In genomic region chr8:45975126-45975836, GRCm38 (mm10) we compare ENCODE assay signal across 8 mouse cellular contexts. TPM values are rescaled to one million over a fixed set of nuclear protein-coding genes. Genes with fewer than 3 reads are reported as not detected.
DNase-seq lines count a peak whose midpoint lies in the region; ATAC-seq lines count a peak whose summit lies in the region.

Gene 1700029J07Rik (minus strand): TSS chr8:45975252.
Gene Ufsp2 (plus strand): TSS chr8:45975528.

- H3K9ac ChIP-seq in hindbrain, embryonic 14.5 days: peak within 1 kb of the TSS; percentile 74

- DNase-seq in R1 (ENCODE audit: low read depth, low spot score): peak; percentile 95
- peak; percentile 98 to 99 for DNase-seq in cerebellum, postnatal 25 days
- DNase-seq in frontal cortex, postnatal 25 days (ENCODE audit: low spot score in 2 of 2): peak; percentile 97 to 99
- peak; percentile 99 for DNase-seq in hindbrain, embryonic 14.5 days (ENCODE audit: low spot score)
- DNase-seq in layer of hippocampus, postnatal 36 days: peak; percentile 97
- DNase-seq in lung, postnatal 36 days: peak; percentile 99
- DNase-seq in retina, postnatal 1 day: peak; percentile 98
- DNase-seq in urinary bladder, adult 18-20 months (ENCODE audit: low spot score in 2 of 2): peak; percentile 91 to 94

- under 1% methylated on average over 57 of the region's 57 CpGs for WGBS in hindbrain, embryonic 14.5 days

- H3K4me1 ChIP-seq in hindbrain, embryonic 14.5 days (replicated peaks; ENCODE audit: control insufficient read depth, insufficient read depth, low read length): peaks cover 14% of the 10 kb centered on the region

- H3K36me3 ChIP-seq in hindbrain, embryonic 14.5 days (replicated peaks; ENCODE audit: control insufficient read depth, insufficient read depth): peaks cover 3% of the 10 kb centered on the region

- peak within 1 kb of the TSS; percentile 66 for H3K4me2 ChIP-seq in hindbrain, embryonic 14.5 days (replicated peaks)

- peaks cover 11% of the 10 kb centered on the region; the same call in 1 of the 2 replicates for H3K9me3 ChIP-seq in hindbrain, embryonic 14.5 days (ENCODE audit: control insufficient read depth, low read length)

- ATAC-seq in hindbrain, embryonic 14.5 days (ENCODE audit: low FRiP score): peak; percentile 99

- peak within 1 kb of the TSS; percentile 86 for H3K27ac ChIP-seq in hindbrain, embryonic 14.5 days

- no peaks in the 10 kb centered on the region for H3K27me3 ChIP-seq in hindbrain, embryonic 14.5 days (ENCODE audit: control insufficient read depth, insufficient read depth, low read length)

- peak within 1 kb of the TSS; percentile 60 for H3K4me3 ChIP-seq in hindbrain, embryonic 14.5 days (replicated peaks; ENCODE audit: low read length)

RNA-seq across cellular contexts. Expression of gene 1700029J07Rik, which starts in this region (rescaled TPM):
- 4.6 and 4.7 TPM in 2 replicates for polyA plus RNA-seq in hindbrain, embryonic 14.5 days (2014; fragmentation: Nextera tagmentation; extraction: Ambion mirVana)
- total RNA-seq in layer of hippocampus, postnatal 36 days (2021): 1 to 10 TPM; 2.6 to 3.8 TPM

RNA-seq across cellular contexts. Expression of gene Ufsp2, which starts in this region (rescaled TPM):
- 56.5 and 63.8 TPM in 2 replicates for polyA plus RNA-seq in hindbrain, embryonic 14.5 days (2014; fragmentation: Nextera tagmentation; extraction: Ambion mirVana)
- 10 to 100 TPM; 48.8 to 49.1 TPM for total RNA-seq in layer of hippocampus, postnatal 36 days (2021)

Comparison
In these comparisons a context has a peak if more than half of its experiments do, and no peak if none do; other contexts are left out.
1. Peak in every context shown above with its lines: DNase-seq, ATAC-seq, H3K4me3 ChIP-seq and H3K27ac ChIP-seq.